Mouse (Mus musculus) colon, adult 2 months (tissue): ENCODE data around the gene Abhd12b. TPM values are rescaled to one million over a fixed set of nuclear protein-coding genes. Genes with fewer than 3 reads are reported as not detected.

Source experiments
- polyA plus RNA-seq: library from polyadenylated mRNA; depleted of rRNA; stranded (reverse); fragments of >200 nt; gene quantifications from 2 replicates; pipeline ENCODE4 v1.2.3, GENCODE M21; 2012; rRNA removed

The Abhd12b gene
- not detected in 2 replicates for polyA plus RNA-seq

GRCm38 (mm10) chr12:70153842-70154241 is at the start of gene Abhd12b:
Gene Abhd12b, plus strand, starts transcription at chr12:70154142.

GRCm38 (mm10) chr12:70113351-70113750 is 40.6 kb upstream of the Abhd12b start, which contains the start of gene Nin:
Gene Nin, minus strand, starts transcription at chr12:70113717.

GRCm38 (mm10) chr12:70231294-70231693 is 77.4 kb downstream of the Abhd12b start, which contains the start of gene Pygl:
Gene Pygl, minus strand, starts transcription at chr12:70231488.

Other genes starting within 250 kb of the Abhd12b start
- gene Sav1, start 167.1 kb upstream of the Abhd12b start, polyA plus RNA-seq = 7.9 and 10.8 TPM in 2 replicates
- 3.6 and 5.7 TPM in 2 replicates for gene Nin, start 40.4 kb upstream of the Abhd12b start, polyA plus RNA-seq
- 5.3 and 6.5 TPM in 2 replicates for gene Pygl, start 77.3 kb downstream of the Abhd12b start, polyA plus RNA-seq
- gene Trim9, start 193.5 kb downstream of the Abhd12b start, polyA plus RNA-seq = 0.64 and 0.65 TPM in 2 replicates